Mouse (Mus musculus) layer of hippocampus, adult 2 months (tissue): ENCODE results near the gene Coro1c. TPM values are rescaled to one million over a fixed set of nuclear protein-coding genes. Genes with fewer than 3 reads are reported as not detected.

Experiments
- DNase-seq, 2 experiments: peaks; one replicate each; pipeline ENCODE4 v3.0.0; 2022; ENCODE audit warnings: low spot score in 2 of 2
- H3K27ac ChIP-seq: fragments of 200-600 bp; 2 replicates; pipeline ENCODE4 v1.8.1; 2022
- H3K4me3 ChIP-seq: fragments of 200-600 bp; 2 replicates; pipeline ENCODE4 v1.8.1; 2022; ENCODE audit warnings: mild to moderate bottlenecking
- CTCF ChIP-seq: fragments of 200-600 bp; conservative IDR thresholded peaks from 2 replicates; pipeline ENCODE4 v1.8.1; 2022; ENCODE audit warnings: antibody characterized with exemption, mild to moderate bottlenecking, moderate library complexity
- total RNA-seq, 2 experiments: library from RNA; stranded (reverse); gene quantifications; 2 replicates each; pipeline ENCODE4 v1.2.3; 2021

Coro1c gene
- total RNA-seq, 2 experiments from 2014 or later, result 95.2 to 101 TPM

- DNase-seq, result no peak
- Histone ChIP-seq H3K27ac (peak overlapping the region; percentile 92), H3K4me3 (no peak overlapping the region)
- no peak for TF ChIP-seq CTCF
Measured at GRCm38 (mm10) chr5:113874063-113875024, 34.2 kb downstream of the Coro1c start.

- DNase-seq, result peak; percentile 53 to 70
- peak overlapping the region; percentile 92 for H3K27ac ChIP-seq
- no peak overlapping the region for H3K4me3 ChIP-seq
- TF ChIP-seq CTCF, result no peak
Measured at GRCm38 (mm10) chr5:113872936-113873912, 35.3 kb downstream of the Coro1c start.

GRCm38 (mm10) chr5:113871903-113872548, 36.5 kb downstream of the Coro1c start:
- Histone ChIP-seq H3K4me3 (no peak overlapping the region), H3K27ac (peak overlapping the region; percentile 92)
- TF ChIP-seq CTCF, result peak; percentile 53
- peak; percentile 72 to 74 for DNase-seq

GRCm38 (mm10) chr5:113870393-113871040, 38.0 kb downstream of the Coro1c start:
- DNase-seq, result no peak
- no peak for TF ChIP-seq CTCF
- peak overlapping the region; percentile 92 for H3K27ac ChIP-seq
- no peak overlapping the region for H3K4me3 ChIP-seq

GRCm38 (mm10) chr5:113869132-113869531, 39.4 kb downstream of the Coro1c start:
- Histone ChIP-seq H3K4me3 (no peak overlapping the region), H3K27ac (no peak overlapping the region)
- no peak for TF ChIP-seq CTCF
- no peak for DNase-seq

GRCm38 (mm10) chr5:113864992-113865391, 43.6 kb downstream of the Coro1c start:
- no peak overlapping the region for H3K27ac ChIP-seq
- DNase-seq, result no peak
- TF ChIP-seq CTCF, result no peak
- no peak overlapping the region for H3K4me3 ChIP-seq

- DNase-seq, result no peak
- Histone ChIP-seq H3K27ac (no peak overlapping the region), H3K4me3 (no peak overlapping the region)
- TF ChIP-seq CTCF, result no peak
Measured at GRCm38 (mm10) chr5:113863994-113864393, 44.6 kb downstream of the Coro1c start.

GRCm38 (mm10) chr5:113862418-113862817, 46.1 kb downstream of the Coro1c start:
- Histone ChIP-seq H3K27ac (peak overlapping the region; percentile 57), H3K4me3 (no peak overlapping the region)
- DNase-seq, result no peak
- TF ChIP-seq CTCF, result no peak

GRCm38 (mm10) chr5:113861294-113861693, 47.3 kb downstream of the Coro1c start:
- Histone ChIP-seq H3K27ac (no peak overlapping the region), H3K4me3 (no peak overlapping the region)
- peak; percentile 73 for TF ChIP-seq CTCF
- DNase-seq, result no peak

GRCm38 (mm10) chr5:113858971-113859370, 49.6 kb downstream of the Coro1c start:
- Histone ChIP-seq H3K4me3 (no peak overlapping the region), H3K27ac (peak overlapping the region; percentile 53)
- TF ChIP-seq CTCF, result no peak
- no peak for DNase-seq

- no peak overlapping the region for H3K4me3 ChIP-seq
- no peak for TF ChIP-seq CTCF
- no peak for DNase-seq
- H3K27ac ChIP-seq, result no peak overlapping the region
Measured at GRCm38 (mm10) chr5:113858550-113858949, 50.0 kb downstream of the Coro1c start.

- Histone ChIP-seq H3K4me3 (no peak overlapping the region), H3K27ac (no peak overlapping the region)
- TF ChIP-seq CTCF, result peak; percentile 37
- DNase-seq, result no peak
Measured at GRCm38 (mm10) chr5:113857631-113858030, 50.9 kb downstream of the Coro1c start.
